Mouse (Mus musculus): Measurements from ENCODE around the gene Iffo1. TPM values are rescaled to one million over a fixed set of nuclear protein-coding genes. Genes with fewer than 3 reads are reported as not detected.
A peak's percentile ranks its signal among the peaks of the same experiment; 100 is the strongest.

Iffo1 gene
- polyA plus RNA-seq, 1 experiment, result 58.0 TPM

DNA sequence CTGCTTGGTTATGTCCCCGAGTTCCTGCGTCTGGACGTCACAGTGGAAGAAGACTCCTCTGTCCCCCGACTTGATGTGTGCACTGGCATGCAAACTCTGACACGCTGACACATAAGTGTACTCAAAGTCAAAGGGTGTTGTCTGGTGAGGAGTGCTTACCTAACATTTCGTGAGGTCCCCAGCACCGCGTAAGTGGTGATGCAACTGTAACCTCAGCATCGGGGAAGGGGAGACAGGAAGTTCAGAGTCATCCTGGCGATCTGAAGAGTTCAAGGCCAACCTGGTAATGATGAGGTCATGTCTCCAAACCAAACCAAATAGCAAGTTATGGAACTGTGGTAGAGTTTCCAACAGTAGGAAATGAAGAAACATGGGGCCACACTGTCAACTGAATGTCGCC, 32.5 kb upstream of the Iffo1 start:
- DNase-seq (ENCODE audit: low read depth in 1 of 2, low spot score in 2 of 2), result no peak
- Histone ChIP-seq H3K27ac (ENCODE audit: insufficient read depth, low read length) (no peak overlapping the region), H3K36me3 (ENCODE audit: control insufficient read depth, insufficient read depth, low read length) (peaks cover 71% of the 10 kb centered on the region), H3K4me1 (ENCODE audit: control insufficient read depth, insufficient read depth, insufficient read length) (no peaks in the 10 kb centered on the region), H3K4me3 (ENCODE audit: extremely low read depth, insufficient read depth, insufficient read length) (no peak overlapping the region), H3K27me3 (ENCODE audit: control insufficient read depth, insufficient read depth, low read length) (no peaks in the 10 kb centered on the region)
- TF ChIP-seq CTCF (IDR thresholded peaks at IDR 0.05; ENCODE audit: extremely low read depth, insufficient read depth, insufficient read length, insufficient replicate concordance) (no peak), POLR2A (IDR thresholded peaks at IDR 0.05; ENCODE audit: low read depth, low read length) (no peak)
- WGBS, result 85% methylated on average over 11 of the region's 11 CpGs

DNA sequence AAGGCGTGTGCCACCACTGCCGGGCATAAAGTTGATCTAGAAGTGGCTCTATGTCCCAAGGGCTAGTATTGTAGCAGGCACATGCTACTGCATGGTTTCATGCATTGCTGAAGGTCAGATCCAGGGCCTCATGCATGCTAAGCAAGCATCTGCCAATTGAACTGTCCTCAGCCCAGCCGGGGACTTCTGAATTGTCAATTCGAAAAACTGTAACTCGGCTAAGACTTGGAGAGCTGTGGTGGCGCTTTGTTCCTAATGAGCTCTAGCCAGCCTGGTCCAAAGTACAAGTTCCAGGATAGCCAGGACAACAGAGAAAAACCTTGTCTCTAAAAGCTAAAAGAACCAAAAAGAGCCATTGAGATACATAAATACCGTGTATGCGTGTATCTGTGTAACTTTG, 25.7 kb upstream of the Iffo1 start:
- 92% methylated on average over 8 of the region's 8 CpGs for WGBS
- no peak for DNase-seq (ENCODE audit: low read depth in 1 of 2, low spot score in 2 of 2)
- no peak overlapping the region for H3K27ac ChIP-seq (ENCODE audit: insufficient read depth, low read length)

DNA sequence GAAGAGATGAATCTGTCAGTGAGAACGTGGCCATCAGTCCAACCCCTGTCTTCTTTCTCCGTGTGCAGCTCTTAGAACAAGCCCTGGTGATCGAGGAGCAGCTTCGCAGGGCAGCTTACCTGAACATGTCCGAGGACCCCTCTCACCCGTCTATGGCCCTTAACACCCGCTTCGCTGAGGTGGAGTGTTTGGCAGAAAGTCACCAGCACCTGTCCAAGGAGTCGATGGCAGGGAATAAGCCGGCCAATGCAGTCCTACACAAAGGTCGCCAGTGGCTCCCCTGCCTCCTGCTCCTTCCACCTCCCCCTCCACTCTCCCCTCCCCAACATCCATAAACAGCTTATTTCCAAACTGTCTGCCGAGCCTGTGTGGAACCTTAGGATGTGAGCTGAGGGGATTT, 16.3 kb upstream of the Iffo1 start:
- 93% methylated on average over 12 of the region's 12 CpGs for WGBS
- no peak for DNase-seq (ENCODE audit: low read depth in 1 of 2, low spot score in 2 of 2)
- no peaks in the 10 kb centered on the region for H3K27me3 ChIP-seq (ENCODE audit: control insufficient read depth, insufficient read depth, low read length)
- peaks cover 5% of the 10 kb centered on the region for H3K4me1 ChIP-seq (ENCODE audit: control insufficient read depth, insufficient read depth, insufficient read length)
- no peak overlapping the region for H3K27ac ChIP-seq (ENCODE audit: insufficient read depth, low read length)
- H3K36me3 ChIP-seq (ENCODE audit: control insufficient read depth, insufficient read depth, low read length), result peaks cover 39% of the 10 kb centered on the region
- TF ChIP-seq CTCF (IDR thresholded peaks at IDR 0.05; ENCODE audit: extremely low read depth, insufficient read depth, insufficient read length, insufficient replicate concordance) (no peak), POLR2A (IDR thresholded peaks at IDR 0.05; ENCODE audit: low read depth, low read length) (no peak)
- no peak overlapping the region for H3K4me3 ChIP-seq (ENCODE audit: extremely low read depth, insufficient read depth, insufficient read length)

More for the DNA sequence above, 25.7 kb upstream of the Iffo1 start:
- Histone ChIP-seq H3K36me3 (ENCODE audit: control insufficient read depth, insufficient read depth, low read length) (peaks cover 68% of the 10 kb centered on the region), H3K27me3 (ENCODE audit: control insufficient read depth, insufficient read depth, low read length) (no peaks in the 10 kb centered on the region), H3K4me1 (ENCODE audit: control insufficient read depth, insufficient read depth, insufficient read length) (no peaks in the 10 kb centered on the region), H3K4me3 (ENCODE audit: extremely low read depth, insufficient read depth, insufficient read length) (no peak overlapping the region)
- TF ChIP-seq POLR2A (IDR thresholded peaks at IDR 0.05; ENCODE audit: low read depth, low read length) (no peak), CTCF (IDR thresholded peaks at IDR 0.05; ENCODE audit: extremely low read depth, insufficient read depth, insufficient read length, insufficient replicate concordance) (no peak)

DNA sequence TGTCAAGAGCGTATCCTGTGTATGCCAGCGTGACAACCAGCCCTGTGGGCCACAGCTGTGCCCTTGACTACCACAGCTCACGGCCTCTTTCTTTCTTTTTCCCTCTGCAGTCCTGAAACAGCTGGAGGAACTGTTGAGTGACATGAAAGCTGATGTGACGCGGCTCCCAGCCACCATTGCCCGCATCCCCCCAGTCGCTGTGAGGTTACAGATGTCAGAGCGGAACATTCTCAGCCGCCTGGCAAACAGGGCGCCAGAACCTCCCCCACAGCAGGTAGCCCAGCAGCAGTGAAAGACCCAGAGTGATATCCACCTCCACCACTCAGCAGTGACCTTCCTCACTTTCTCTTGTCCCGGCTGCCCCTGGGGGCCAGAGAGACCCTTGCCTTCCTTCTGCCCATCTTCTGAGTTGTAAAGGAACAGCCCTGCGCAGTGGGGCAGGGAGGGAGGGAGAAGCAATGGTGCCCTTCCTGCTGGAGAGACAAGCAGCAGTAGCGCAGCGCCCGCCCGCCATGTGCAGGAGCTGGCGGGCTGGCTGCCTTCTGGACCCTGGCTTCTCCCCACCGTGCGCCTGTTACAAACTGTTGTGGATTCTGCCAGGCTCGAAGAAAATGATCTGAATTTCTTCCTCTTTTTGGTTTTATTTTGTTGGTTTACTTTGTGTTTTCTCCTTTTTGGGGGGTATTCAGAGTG, 15.2 kb upstream of the Iffo1 start:
- H3K4me3 ChIP-seq (ENCODE audit: extremely low read depth, insufficient read depth, insufficient read length), result no peak overlapping the region
- TF ChIP-seq CTCF (IDR thresholded peaks at IDR 0.05; ENCODE audit: extremely low read depth, insufficient read depth, insufficient read length, insufficient replicate concordance) (no peak), POLR2A (IDR thresholded peaks at IDR 0.05; ENCODE audit: low read depth, low read length) (no peak)
- 87% methylated on average over 19 of the region's 20 CpGs for WGBS
- H3K4me1 ChIP-seq (ENCODE audit: control insufficient read depth, insufficient read depth, insufficient read length), result peaks cover 5% of the 10 kb centered on the region
- H3K36me3 ChIP-seq (ENCODE audit: control insufficient read depth, insufficient read depth, low read length), result peaks cover 33% of the 10 kb centered on the region
- H3K27ac ChIP-seq (ENCODE audit: insufficient read depth, low read length), result no peak overlapping the region
- H3K27me3 ChIP-seq (ENCODE audit: control insufficient read depth, insufficient read depth, low read length), result no peaks in the 10 kb centered on the region
- DNase-seq (ENCODE audit: low read depth in 1 of 2, low spot score in 2 of 2), result no peak

DNA sequence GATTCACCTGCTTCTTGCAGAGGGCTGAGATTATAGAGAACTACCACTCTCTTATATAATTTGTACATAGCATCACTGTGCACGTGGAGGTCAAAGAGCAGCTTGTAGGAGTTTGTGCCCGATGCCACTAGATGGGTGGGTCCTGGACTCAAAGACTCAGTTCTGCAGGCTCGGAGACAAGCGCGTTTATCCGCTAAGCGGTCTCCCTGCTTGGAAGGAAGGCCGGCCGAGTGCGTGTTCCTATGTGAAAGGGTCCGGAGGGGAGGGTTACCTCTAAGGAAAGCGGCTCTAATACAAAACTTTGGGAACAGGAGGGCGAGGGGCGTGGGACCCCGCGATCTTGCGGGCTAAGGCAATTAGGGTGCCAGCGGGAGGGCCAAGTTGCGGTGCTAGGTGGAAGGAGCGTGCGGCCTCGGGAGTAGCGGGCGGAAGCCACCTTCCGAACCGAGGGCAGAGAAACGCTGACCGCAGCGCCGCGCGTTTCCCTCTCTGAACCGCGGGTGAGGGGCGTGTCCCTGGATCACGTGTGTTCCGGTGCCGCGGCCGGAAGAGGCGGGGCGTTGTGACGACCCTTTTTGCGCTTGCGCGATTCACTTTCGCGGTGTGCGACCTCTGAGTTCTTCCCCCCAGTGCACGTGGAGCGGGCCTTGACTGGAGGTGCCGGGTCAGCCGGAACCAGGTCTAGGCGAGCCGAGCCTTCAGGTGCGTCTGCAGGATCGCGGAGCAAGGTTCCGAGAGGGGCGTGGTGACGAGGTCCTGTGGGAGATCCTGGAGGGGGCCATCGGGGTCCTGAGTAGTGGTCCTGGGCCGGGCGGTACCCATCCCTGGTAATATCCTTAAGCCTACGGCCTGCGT, 13.5 kb upstream of the Iffo1 start, which contains the start of gene Nop2:
Gene Nop2, plus strand, starts transcription at position 608 of the 855 bp plus-strand sequence.
- TF ChIP-seq CTCF (IDR thresholded peaks at IDR 0.05; ENCODE audit: extremely low read depth, insufficient read depth, insufficient read length, insufficient replicate concordance), result no peak
- TF ChIP-seq POLR2A (IDR thresholded peaks at IDR 0.05; ENCODE audit: low read depth, low read length), result peak; percentile 72
- peak within 1 kb of the TSS; percentile 94 for H3K4me3 ChIP-seq (ENCODE audit: extremely low read depth, insufficient read depth, insufficient read length)
- peak; percentile 85 for DNase-seq (ENCODE audit: low read depth in 1 of 2, low spot score in 2 of 2)
- peaks cover 32% of the 10 kb centered on the region for H3K36me3 ChIP-seq (ENCODE audit: control insufficient read depth, insufficient read depth, low read length)
- WGBS, result under 1% methylated on average over 66 of the region's 66 CpGs
- H3K4me1 ChIP-seq (ENCODE audit: control insufficient read depth, insufficient read depth, insufficient read length), result peaks cover 5% of the 10 kb centered on the region
- H3K27ac ChIP-seq (ENCODE audit: insufficient read depth, low read length), result peak within 1 kb of the TSS; percentile 81
- no peaks in the 10 kb centered on the region for H3K27me3 ChIP-seq (ENCODE audit: control insufficient read depth, insufficient read depth, low read length)

DNA sequence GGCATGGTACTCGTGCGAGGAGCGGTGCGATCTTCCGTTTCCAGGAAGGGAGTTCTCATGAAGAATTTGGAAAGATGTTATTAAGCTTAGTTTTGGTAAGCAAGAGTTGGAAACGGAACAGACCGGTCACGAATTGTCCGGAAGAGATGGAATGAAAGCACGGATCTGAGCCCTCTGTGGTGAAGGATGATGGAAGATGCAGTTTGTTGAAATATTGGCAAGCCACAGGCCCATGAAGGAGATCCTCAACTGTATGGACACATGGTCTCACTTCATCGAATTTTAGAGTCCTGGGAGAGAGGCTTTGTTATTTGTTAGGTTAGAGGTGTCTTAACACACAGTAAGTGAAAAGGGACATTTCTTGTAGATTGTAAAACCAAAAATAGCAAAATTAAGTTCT, 12.6 kb upstream of the Iffo1 start:
- peaks cover 35% of the 10 kb centered on the region for H3K36me3 ChIP-seq (ENCODE audit: control insufficient read depth, insufficient read depth, low read length)
- no peak for DNase-seq (ENCODE audit: low read depth in 1 of 2, low spot score in 2 of 2)
- WGBS, result 3% methylated on average over 11 of the region's 11 CpGs
- H3K4me3 ChIP-seq (ENCODE audit: extremely low read depth, insufficient read depth, insufficient read length), result peak overlapping the region; percentile 94
- H3K27ac ChIP-seq (ENCODE audit: insufficient read depth, low read length), result 0 out of 2 replicates have a peak overlapping the region, but pooled peaks have one; percentile 44
- TF ChIP-seq CTCF (IDR thresholded peaks at IDR 0.05; ENCODE audit: extremely low read depth, insufficient read depth, insufficient read length, insufficient replicate concordance) (no peak), POLR2A (IDR thresholded peaks at IDR 0.05; ENCODE audit: low read depth, low read length) (no peak)
- H3K27me3 ChIP-seq (ENCODE audit: control insufficient read depth, insufficient read depth, low read length), result no peaks in the 10 kb centered on the region
- H3K4me1 ChIP-seq (ENCODE audit: control insufficient read depth, insufficient read depth, insufficient read length), result peaks cover 5% of the 10 kb centered on the region

Measured in spleen, adult 2 months (tissue).